ENCODE assay signal across 11 mouse cellular contexts in the genomic region with DNA sequence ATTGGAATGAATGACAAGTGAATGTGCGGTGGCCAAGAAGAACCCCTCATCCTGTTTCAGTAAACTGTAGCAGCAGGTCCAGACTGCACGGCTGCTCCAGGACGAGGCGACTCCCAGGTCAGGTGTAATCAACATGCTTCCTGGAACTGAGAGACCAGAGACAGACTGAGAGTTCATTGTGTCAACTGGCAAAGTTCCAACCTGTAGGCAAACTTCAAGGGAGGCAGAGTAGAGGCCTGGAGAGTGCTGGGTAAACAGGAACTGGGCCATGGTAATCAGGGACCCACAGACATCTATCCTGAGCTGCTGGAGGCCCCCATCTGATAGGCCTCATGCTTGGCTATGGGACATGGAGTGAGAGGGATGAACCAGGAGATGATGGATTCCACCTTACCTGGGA. TPM values are rescaled to one million over a fixed set of nuclear protein-coding genes. Genes with fewer than 3 reads are reported as not detected.
DNase-seq lines count a peak whose midpoint lies in the region; ATAC-seq and TF ChIP-seq lines count a peak whose summit lies in the region.
"Had no signal": no experiment of that assay in that cellular context is flagged by ENCODE, and none has a peak within 500 bp of the region (broad histone marks: within the 10 kb centered on the region; RNA-seq: fewer than 3 reads in every experiment).

No protein-coding gene starts in this region.

- no peak for TF ChIP-seq CTCF in intestine, postnatal 0 days (IDR thresholded peaks at IDR 0.05; ENCODE audit: low read depth)

- 86% methylated on average over 4 of the region's 4 CpGs for WGBS in hindbrain, embryonic 15.5 days
- WGBS in hindbrain, embryonic 12.5 days = 81% methylated on average over 4 of the region's 4 CpGs
- WGBS in intestine, postnatal 0 days = 27% methylated on average over 4 of the region's 4 CpGs
- WGBS in liver, embryonic 11.5 days = 71% methylated on average over 4 of the region's 4 CpGs

- H3K4me2 ChIP-seq in hindbrain, embryonic 15.5 days = no peak overlapping the region
- no peak overlapping the region for H3K4me2 ChIP-seq in hindbrain, embryonic 12.5 days (replicated peaks)
- peak overlapping the region; percentile 21; the same call in 1 of the 2 replicates for H3K4me2 ChIP-seq in intestine, postnatal 0 days (replicated peaks; ENCODE audit: low read depth)
- H3K4me2 ChIP-seq in liver, embryonic 11.5 days = no peak overlapping the region

- no peaks in the 10 kb centered on the region for H3K9me3 ChIP-seq in hindbrain, embryonic 15.5 days
- no peaks in the 10 kb centered on the region for H3K9me3 ChIP-seq in hindbrain, embryonic 12.5 days (replicated peaks)
- no peaks in the 10 kb centered on the region for H3K9me3 ChIP-seq in intestine, postnatal 0 days (ENCODE audit: control insufficient read depth)
- no peaks in the 10 kb centered on the region for H3K9me3 ChIP-seq in liver, embryonic 11.5 days (ENCODE audit: control insufficient read depth, low read length)
- H3K9me3 ChIP-seq: megakaryocyte, embryonic 14.5 days had no signal

- H3K4me1 ChIP-seq in hindbrain, embryonic 15.5 days (replicated peaks) = no peaks in the 10 kb centered on the region
- H3K4me1 ChIP-seq in hindbrain, embryonic 12.5 days = peaks cover under 1% of the 10 kb centered on the region
- 0 out of 2 replicates have a peak, but pooled peaks cover 2% of the 10 kb centered on the region for H3K4me1 ChIP-seq in intestine, postnatal 0 days (replicated peaks; ENCODE audit: control insufficient read depth, insufficient read depth, low read length)
- H3K4me1 ChIP-seq in liver, embryonic 11.5 days (replicated peaks; ENCODE audit: control insufficient read depth, insufficient read depth, low read length) = peaks cover 32% of the 10 kb centered on the region

- no peaks in the 10 kb centered on the region for H3K27me3 ChIP-seq in hindbrain, embryonic 15.5 days
- no peaks in the 10 kb centered on the region for H3K27me3 ChIP-seq in hindbrain, embryonic 12.5 days
- no peaks in the 10 kb centered on the region for H3K27me3 ChIP-seq in intestine, postnatal 0 days (replicated peaks; ENCODE audit: control insufficient read depth, insufficient read depth, low read length)
- H3K27me3 ChIP-seq in liver, embryonic 11.5 days (replicated peaks; ENCODE audit: control insufficient read depth, insufficient read depth, low read length) = peaks cover 4% of the 10 kb centered on the region; the same call in 1 of the 2 replicates

- peak; percentile 51; the same call in 1 of the 2 replicates for ATAC-seq in hindbrain, embryonic 15.5 days (ENCODE audit: low FRiP score, low read depth)
- no peak for ATAC-seq in hindbrain, embryonic 12.5 days (ENCODE audit: low FRiP score)
- ATAC-seq in intestine, postnatal 0 days = peak; percentile 89
- ATAC-seq in liver, embryonic 11.5 days (replicated peaks; ENCODE audit: low FRiP score) = 0 out of 2 replicates have a peak, but pooled peaks have one; percentile 2

- no peak overlapping the region for H3K27ac ChIP-seq in hindbrain, embryonic 15.5 days (replicated peaks)
- no peak overlapping the region for H3K27ac ChIP-seq in hindbrain, embryonic 12.5 days
- peak overlapping the region; percentile 54 for H3K27ac ChIP-seq in intestine, postnatal 0 days (ENCODE audit: low read depth, low read length)
- no peak overlapping the region for H3K27ac ChIP-seq in liver, embryonic 11.5 days (ENCODE audit: low read depth, low read length)
- H3K27ac ChIP-seq: gastrocnemius, adult 2 months had no signal

- no peak overlapping the region for H3K9ac ChIP-seq in hindbrain, embryonic 15.5 days
- H3K9ac ChIP-seq in hindbrain, embryonic 12.5 days = no peak overlapping the region
- H3K9ac ChIP-seq in intestine, postnatal 0 days (ENCODE audit: low read depth, low read length) = no peak overlapping the region
- H3K9ac ChIP-seq in liver, embryonic 11.5 days (ENCODE audit: low read depth, low read length) = no peak overlapping the region

- no peak for DNase-seq in liver, embryonic 11.5 days (ENCODE audit: low spot score)
- DNase-seq in lung, postnatal 4 days = peak; percentile 50 to 78
- no peak for DNase-seq in adrenal gland, adult 8-10 months
- DNase-seq in right cerebral cortex, postnatal 4 days = no peak
- DNase-seq: gastrocnemius, adult 2 months; right cerebral cortex, adult 18-20 months had no signal

- no peak overlapping the region for H3K4me3 ChIP-seq in hindbrain, embryonic 15.5 days
- H3K4me3 ChIP-seq in hindbrain, embryonic 12.5 days = no peak overlapping the region
- no peak overlapping the region for H3K4me3 ChIP-seq in intestine, postnatal 0 days (ENCODE audit: low read depth, low read length)
- no peak overlapping the region for H3K4me3 ChIP-seq in liver, embryonic 11.5 days (ENCODE audit: low read depth, low read length)
- H3K4me3 ChIP-seq: gastrocnemius, adult 2 months; megakaryocyte, embryonic 14.5 days; myocyte had no signal

- no peaks in the 10 kb centered on the region for H3K36me3 ChIP-seq in hindbrain, embryonic 15.5 days
- H3K36me3 ChIP-seq in hindbrain, embryonic 12.5 days = no peaks in the 10 kb centered on the region
- H3K36me3 ChIP-seq in intestine, postnatal 0 days (ENCODE audit: control insufficient read depth, insufficient read depth) = no peaks in the 10 kb centered on the region
- no peaks in the 10 kb centered on the region for H3K36me3 ChIP-seq in liver, embryonic 11.5 days (ENCODE audit: control insufficient read depth, insufficient read depth, low read length)

RNA-seq across cellular contexts. Expression of a gene that starts 57.3 kb away (rescaled TPM):
- polyA plus RNA-seq in hindbrain, embryonic 15.5 days (2015; fragmentation: Nextera tagmentation; extraction: Ambion mirVana) = 39.7 and 47.9 TPM in 2 replicates
- 28.9 and 33.3 TPM in 2 replicates for polyA plus RNA-seq in hindbrain, embryonic 12.5 days (2016; fragmentation: Nextera tagmentation; extraction: Ambion mirVana)
- polyA plus RNA-seq in intestine, postnatal 0 days (2015; fragmentation: Nextera tagmentation; extraction: Ambion mirVana) = 8.2 and 8.6 TPM in 2 replicates
- 8.9 and 10.6 TPM in 2 replicates for polyA plus RNA-seq in liver, embryonic 11.5 days (2014; fragmentation: Nextera tagmentation; extraction: Ambion mirVana)
- total RNA-seq in adrenal gland, adult 8-10 months (2022) = 10 to 100 TPM; 10.9 to 15.1 (median 13.8) TPM

Comparison
In these comparisons a context has a peak if more than half of its experiments do, and no peak if none do; other contexts are left out.
1. DNase-seq: peak in lung, postnatal 4 days (2 of 2); none in liver, embryonic 11.5 days (single experiment), adrenal gland, adult 8-10 months (single experiment) and right cerebral cortex, postnatal 4 days (single experiment).